Mouse (Mus musculus) hindbrain, embryonic 12.5 days (tissue): ENCODE measurements around the gene Vamp1. TPM values are rescaled to one million over a fixed set of nuclear protein-coding genes. Genes with fewer than 3 reads are reported as not detected.
"Not testable (repeated sequence)": the region's sequence is repeated elsewhere in the genome, so short reads cannot be mapped to it uniquely, and the experiment has no call there.

ENCODE experiments used
- ATAC-seq: fragments of 200-750 bp; cut with Nextera tagmentation; 2 replicates; pipeline ENCODE4 v1.8.0; 2017; ENCODE audit warnings: moderate TSS enrichment; ENCODE audit not compliant: low FRiP score
- H3K27ac ChIP-seq: fragments of 300-500 bp; sonication (generic); 2 replicates; pipeline ENCODE4 v1.5.1; 2016; ENCODE audit warnings: mild to moderate bottlenecking
- H3K27me3 ChIP-seq: fragments of 300-500 bp; sonication (generic); 2 replicates; pipeline ENCODE4 v1.6.1; 2016; ENCODE audit warnings: mild to moderate bottlenecking
- H3K36me3 ChIP-seq: fragments of 300-500 bp; sonication (generic); 2 replicates; pipeline ENCODE4 v1.6.1; 2016; ENCODE audit warnings: mild to moderate bottlenecking
- H3K4me1 ChIP-seq: fragments of 300-500 bp; sonication (generic); 2 replicates; pipeline ENCODE4 v1.6.1; 2016
- H3K4me2 ChIP-seq: fragments of 300-500 bp; sonication (generic); replicated peaks from 2 replicates; pipeline ENCODE4 v1.6.1; 2016; ENCODE audit warnings: mild to moderate bottlenecking
- H3K4me3 ChIP-seq: fragments of 300-500 bp; sonication (generic); 2 replicates; pipeline ENCODE4 v1.5.1; 2016; ENCODE audit warnings: mild to moderate bottlenecking
- H3K9ac ChIP-seq: fragments of 300-500 bp; sonication (generic); 2 replicates; pipeline ENCODE4 v1.6.1; 2016; ENCODE audit warnings: mild to moderate bottlenecking, moderate library complexity
- H3K9me3 ChIP-seq: fragments of 300-500 bp; sonication (generic); replicated peaks from 2 replicates; pipeline ENCODE4 v1.6.1; 2016; ENCODE audit warnings: mild to moderate bottlenecking
- WGBS: fragments of 180-500 bp; shearing (Covaris S2); methylation state at CpG from one replicate; pipeline ENCODE4 v1.1.7; 2016; 5-methylcytosine and 5-hydroxymethylcytosine counted together
- microRNA-seq: library from miRNA; unstranded; fragments of <30 nt; microRNA quantifications from one replicate; pipeline ENCODE4, GENCODE M21; 2017
- polyA plus RNA-seq: library from polyadenylated mRNA; unstranded; fragments of >200 nt; fragmentation: Nextera tagmentation; extraction: Ambion mirVana; gene quantifications from 2 replicates; pipeline ENCODE4 v1.2.1, GENCODE M21; 2016

Gene Vamp1
- polyA plus RNA-seq, 1 experiment from 2014 or later = 6.0 TPM

DNA sequence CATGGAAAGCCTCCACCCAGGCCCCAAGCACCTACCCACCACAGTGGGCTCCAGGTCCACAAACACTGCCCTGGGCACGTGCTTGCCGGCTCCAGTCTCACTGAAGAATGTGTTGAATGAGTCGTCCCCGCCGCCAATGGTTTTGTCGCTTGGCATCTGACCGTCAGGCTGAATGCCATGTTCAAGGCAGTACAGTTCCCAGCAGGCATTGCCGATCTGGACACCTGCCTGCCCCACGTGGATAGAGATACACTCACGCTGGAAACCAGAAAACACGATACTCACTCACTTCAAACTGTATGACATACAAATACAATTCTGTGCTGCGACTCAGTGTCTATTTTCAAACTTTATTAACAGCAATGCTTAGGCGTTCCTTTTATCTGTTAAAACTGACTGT lies 67.4 kb downstream of the Vamp1 start:
- H3K27ac ChIP-seq, H3K4me3 ChIP-seq, H3K9ac ChIP-seq, H3K9me3 ChIP-seq, H3K27me3 ChIP-seq, H3K4me1 ChIP-seq, ATAC-seq, H3K4me2 ChIP-seq, H3K36me3 ChIP-seq: not testable (repeated sequence)
- WGBS = 90% methylated on average over 13 of the region's 13 CpGs

DNA sequence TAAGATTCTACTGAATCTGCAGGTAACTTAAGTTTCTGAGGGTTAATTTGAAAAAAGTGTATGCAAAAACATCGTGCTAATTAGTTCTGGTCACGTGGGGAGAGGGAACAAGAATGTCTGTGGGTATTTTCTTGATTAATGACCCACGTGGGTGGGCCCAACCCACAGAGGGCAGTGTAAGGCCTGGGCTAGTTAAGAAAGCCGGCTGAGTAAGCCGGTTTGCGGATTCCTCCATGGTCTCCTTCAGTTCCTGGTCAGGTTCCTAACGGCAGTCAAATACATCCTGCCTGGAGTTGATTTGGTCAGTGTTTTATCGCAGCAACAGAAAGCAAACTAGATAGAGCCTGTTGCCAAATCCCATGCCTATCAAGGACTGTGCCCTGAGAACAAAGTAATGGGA lies 68.9 kb downstream of the Vamp1 start:
- Histone ChIP-seq H3K4me1 (no peaks in the 10 kb centered on the region), H3K9me3 (no peaks in the 10 kb centered on the region)

DNA sequence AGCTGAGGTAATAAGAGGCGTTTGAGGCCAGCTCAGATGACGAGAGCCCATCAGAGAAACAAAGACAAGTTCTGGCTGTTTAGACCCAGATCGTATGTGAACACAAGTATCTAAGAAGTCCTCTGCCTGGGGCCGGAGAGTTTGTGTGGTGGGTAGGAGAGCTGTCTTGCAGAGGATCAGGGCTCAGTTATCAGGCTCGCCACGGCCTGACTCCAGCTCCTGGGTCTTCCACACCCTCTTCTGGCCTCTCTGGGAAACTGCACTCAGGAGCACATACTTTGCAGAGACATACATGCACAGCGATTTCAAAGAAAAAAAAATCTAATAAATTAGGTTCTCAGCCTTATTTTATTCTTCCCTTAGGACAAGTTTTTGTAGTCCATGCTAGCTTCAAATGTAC lies 69.4 kb downstream of the Vamp1 start:
- Histone ChIP-seq H3K9ac (no peak overlapping the region), H3K27ac (no peak overlapping the region), H3K9me3 (no peaks in the 10 kb centered on the region), H3K27me3 (0 out of 2 replicates have a peak, but pooled peaks cover 5% of the 10 kb centered on the region), H3K4me3 (no peak overlapping the region), H3K4me1 (no peaks in the 10 kb centered on the region), H3K36me3 (no peaks in the 10 kb centered on the region), H3K4me2 (no peak overlapping the region)
- ATAC-seq = no peak
- WGBS = 92% methylated on average over 7 of the region's 7 CpGs

More for the DNA sequence above, 68.9 kb downstream of the Vamp1 start:
- no peak overlapping the region for H3K4me2 ChIP-seq
- ATAC-seq = no peak
- H3K27me3 ChIP-seq = 0 out of 2 replicates have a peak, but pooled peaks cover 5% of the 10 kb centered on the region
- H3K27ac ChIP-seq = no peak overlapping the region
- H3K4me3 ChIP-seq = no peak overlapping the region
- no peak overlapping the region for H3K9ac ChIP-seq
- 58% methylated on average over 8 of the region's 8 CpGs for WGBS
- no peaks in the 10 kb centered on the region for H3K36me3 ChIP-seq

DNA sequence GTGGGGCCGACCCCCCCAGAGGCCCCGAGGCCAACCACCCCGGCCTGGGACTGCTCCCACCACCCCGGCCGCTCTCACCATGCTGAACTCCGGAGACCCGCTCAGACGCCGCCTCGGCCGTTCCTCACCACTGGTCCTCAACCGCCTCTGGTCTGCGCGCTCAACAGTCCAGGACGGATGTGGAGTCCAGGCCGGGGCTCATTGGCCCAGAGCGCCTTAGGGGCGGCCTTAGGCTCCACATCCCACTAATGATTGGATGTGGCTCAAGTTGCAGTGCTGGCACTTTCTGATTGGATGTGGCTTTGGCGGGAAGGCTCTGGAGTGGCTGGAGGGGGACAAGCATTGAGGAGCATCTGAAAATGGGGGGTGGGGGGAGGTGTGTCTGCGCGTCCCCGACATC lies 70.5 kb downstream of the Vamp1 start, which contains the start of gene Tuba3a:
TSS of gene Tuba3a (minus strand) at position 153 of the 400 bp plus-strand sequence.
- no peak within 1 kb of the TSS for H3K4me2 ChIP-seq
- 0 out of 2 replicates have a peak, but pooled peaks cover 5% of the 10 kb centered on the region for H3K27me3 ChIP-seq
- H3K4me3 ChIP-seq = no peak within 1 kb of the TSS
- H3K4me1 ChIP-seq = no peaks in the 10 kb centered on the region
- no peak for ATAC-seq
- no peaks in the 10 kb centered on the region for H3K9me3 ChIP-seq
- no peak within 1 kb of the TSS for H3K9ac ChIP-seq
- no peaks in the 10 kb centered on the region for H3K36me3 ChIP-seq
- 96% methylated on average over 22 of the region's 22 CpGs for WGBS
- no peak within 1 kb of the TSS for H3K27ac ChIP-seq

DNA sequence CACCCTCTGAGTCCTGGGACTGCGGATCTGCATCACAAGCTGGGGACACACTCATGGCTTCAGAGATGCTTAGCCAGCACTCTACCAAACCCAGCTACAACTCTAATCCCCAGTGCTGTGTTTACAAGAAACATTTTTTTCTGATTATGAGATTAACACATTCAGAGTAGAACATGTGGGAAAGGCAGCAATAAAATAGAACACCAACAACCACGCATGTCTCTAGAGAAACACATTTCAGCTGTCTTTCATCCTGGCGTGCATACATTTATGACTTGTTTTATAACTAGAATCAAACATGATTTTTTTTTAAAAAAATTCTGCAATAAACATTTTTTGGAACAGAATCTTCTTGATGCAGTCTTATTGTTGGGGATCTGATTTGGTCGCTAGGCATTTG lies 71.6 kb downstream of the Vamp1 start:
- Histone ChIP-seq H3K27me3 (0 out of 2 replicates have a peak, but pooled peaks cover 5% of the 10 kb centered on the region), H3K9ac (no peak overlapping the region), H3K9me3 (no peaks in the 10 kb centered on the region), H3K4me1 (no peaks in the 10 kb centered on the region), H3K27ac (no peak overlapping the region), H3K4me2 (no peak overlapping the region), H3K36me3 (no peaks in the 10 kb centered on the region), H3K4me3 (no peak overlapping the region)
- no peak for ATAC-seq
- 91% methylated on average over 4 of the region's 4 CpGs for WGBS

DNA sequence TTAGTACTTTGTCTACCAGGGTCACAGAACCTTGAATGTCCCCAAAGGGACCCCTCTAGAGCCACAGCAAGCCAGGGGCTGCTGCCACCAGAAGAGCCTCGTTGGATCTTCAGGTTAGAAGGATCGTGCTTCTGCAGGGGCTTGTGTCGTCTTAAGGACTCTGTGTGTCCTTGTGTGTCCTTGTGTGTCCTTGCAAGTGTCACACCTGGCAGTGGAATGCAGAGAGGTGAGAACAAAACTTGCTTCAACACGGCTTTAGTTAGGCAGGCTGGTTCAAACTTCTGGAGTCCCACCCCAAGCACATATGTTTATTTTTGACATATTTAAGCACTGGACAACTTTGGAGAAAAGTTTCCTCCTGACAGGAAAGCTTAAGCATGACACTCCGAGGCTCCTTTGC lies 73.4 kb downstream of the Vamp1 start:
- Histone ChIP-seq H3K36me3 (no peaks in the 10 kb centered on the region), H3K27me3 (0 out of 2 replicates have a peak, but pooled peaks cover 5% of the 10 kb centered on the region), H3K4me1 (no peaks in the 10 kb centered on the region), H3K9ac (no peak overlapping the region), H3K4me2 (no peak overlapping the region), H3K4me3 (no peak overlapping the region), H3K9me3 (no peaks in the 10 kb centered on the region), H3K27ac (no peak overlapping the region)
- WGBS = 86% methylated on average over 5 of the region's 5 CpGs
- no peak for ATAC-seq

DNA sequence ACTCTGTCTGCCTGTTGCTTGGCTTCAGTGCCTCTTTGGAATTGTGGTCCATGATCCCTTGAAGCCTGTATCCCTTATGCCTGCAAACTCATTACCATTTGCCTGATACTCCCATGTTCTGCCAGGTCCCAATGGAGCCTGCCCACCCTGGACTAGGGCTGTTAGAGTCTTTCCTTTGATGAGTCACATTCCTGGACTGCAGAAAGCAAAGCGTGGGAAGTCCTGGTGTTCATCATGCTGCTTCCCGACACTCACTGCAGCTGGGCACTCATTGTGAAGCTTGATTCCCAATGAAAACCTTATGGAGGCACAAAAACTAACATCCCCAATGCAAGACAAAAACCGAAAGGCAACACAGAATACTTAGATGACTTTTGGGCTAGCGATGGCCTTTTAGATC lies 76.0 kb downstream of the Vamp1 start:
- 0 out of 2 replicates have a peak, but pooled peaks cover 2% of the 10 kb centered on the region for H3K27me3 ChIP-seq
- H3K9me3 ChIP-seq = no peaks in the 10 kb centered on the region
- H3K4me1 ChIP-seq = no peaks in the 10 kb centered on the region
- WGBS = 87% methylated on average over 4 of the region's 4 CpGs
- ATAC-seq = no peak
- H3K27ac ChIP-seq = no peak overlapping the region
- H3K4me2 ChIP-seq = no peak overlapping the region
- no peak overlapping the region for H3K9ac ChIP-seq
- H3K36me3 ChIP-seq = no peaks in the 10 kb centered on the region
- no peak overlapping the region for H3K4me3 ChIP-seq

DNA sequence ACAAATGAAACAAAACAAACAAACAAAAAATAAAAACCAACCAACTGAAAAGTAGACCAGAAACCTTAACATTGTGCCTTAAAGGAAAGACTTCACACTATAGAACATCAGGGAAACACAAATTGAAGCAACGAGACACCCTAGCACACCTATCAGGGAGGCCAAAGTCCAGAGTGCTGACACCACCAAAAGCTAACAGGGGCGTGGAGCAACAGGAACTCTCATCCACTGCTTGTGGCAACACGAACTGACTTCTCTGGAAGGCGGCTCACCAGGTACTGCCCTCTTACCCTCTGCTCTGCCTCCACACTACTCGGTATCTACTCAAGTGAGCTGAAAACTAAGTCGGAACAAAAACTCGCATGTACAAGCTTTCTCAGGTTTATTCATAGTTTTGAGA lies 76.9 kb downstream of the Vamp1 start:
- H3K9me3 ChIP-seq = no peaks in the 10 kb centered on the region
- no peak overlapping the region for H3K4me3 ChIP-seq
- WGBS = 94% methylated on average over 7 of the region's 7 CpGs
- H3K27me3 ChIP-seq = no peaks in the 10 kb centered on the region
- H3K27ac ChIP-seq = no peak overlapping the region
- no peak for ATAC-seq
- no peaks in the 10 kb centered on the region for H3K4me1 ChIP-seq
- H3K4me2 ChIP-seq = no peak overlapping the region
- no peaks in the 10 kb centered on the region for H3K36me3 ChIP-seq
- no peak overlapping the region for H3K9ac ChIP-seq

DNA sequence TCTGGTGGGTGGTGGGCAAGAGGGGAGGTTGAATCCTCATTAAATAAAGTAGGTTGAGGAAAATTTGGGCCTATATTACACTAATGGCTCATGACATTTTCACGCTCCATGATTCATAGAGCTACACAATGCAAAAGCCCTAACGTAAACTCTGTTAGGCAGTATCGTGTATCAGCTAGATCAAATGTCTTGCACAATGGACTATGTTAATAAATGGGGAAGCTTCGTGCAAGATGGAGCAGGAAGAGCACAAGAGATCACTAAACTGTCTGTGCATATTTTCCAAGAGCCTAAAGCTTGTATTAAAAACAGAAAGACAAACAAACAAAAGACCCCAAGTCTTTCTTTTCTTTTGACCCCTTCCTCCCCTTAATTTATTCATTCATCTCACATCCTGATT lies 78.7 kb downstream of the Vamp1 start:
- H3K9me3 ChIP-seq = no peaks in the 10 kb centered on the region
- WGBS = 83% methylated on average over 4 of the region's 4 CpGs
- no peak for ATAC-seq
- H3K36me3 ChIP-seq = no peaks in the 10 kb centered on the region
- no peak overlapping the region for H3K27ac ChIP-seq
- H3K27me3 ChIP-seq = no peaks in the 10 kb centered on the region
- H3K4me3 ChIP-seq = no peak overlapping the region
- no peaks in the 10 kb centered on the region for H3K4me1 ChIP-seq
- no peak overlapping the region for H3K4me2 ChIP-seq
- no peak overlapping the region for H3K9ac ChIP-seq

Small RNA genes lying within 50 kb of the gene (microRNA-seq; reads per million reads assigned to microRNA genes)
- 1.9 reads per million for gene Mir3098
- not detected for gene Mir8113

Other genes starting within 250 kb of the Vamp1 start
- 8.6 and 8.9 TPM in 2 replicates for gene Pianp, start 218.9 kb upstream of the Vamp1 start, polyA plus RNA-seq
- 21.6 and 22.3 TPM in 2 replicates for gene Zfp384, start 206.4 kb upstream of the Vamp1 start, polyA plus RNA-seq
- 151 and 159 TPM in 2 replicates for gene Ing4, start 175.8 kb upstream of the Vamp1 start, polyA plus RNA-seq
- gene Acrbp, start 165.9 kb upstream of the Vamp1 start, polyA plus RNA-seq = 16.0 and 18.3 TPM in 2 replicates
- gene Lpar5, start 147.6 kb upstream of the Vamp1 start, polyA plus RNA-seq = 0.33 and 0.40 TPM in 2 replicates
- gene Chd4, start 119.6 kb upstream of the Vamp1 start, polyA plus RNA-seq = 131 and 133 TPM in 2 replicates
- gene Nop2, start 83.6 kb upstream of the Vamp1 start, polyA plus RNA-seq = 48.1 and 54.2 TPM in 2 replicates
- gene Iffo1, start 70.3 kb upstream of the Vamp1 start, polyA plus RNA-seq = 19.2 and 21.3 TPM in 2 replicates
- 1,498 and 1,567 TPM in 2 replicates for gene Gapdh, start 49.1 kb upstream of the Vamp1 start, polyA plus RNA-seq
- gene Ncapd2, start 23.9 kb upstream of the Vamp1 start, polyA plus RNA-seq = 140 and 142 TPM in 2 replicates
- gene Mrpl51, start 23.8 kb upstream of the Vamp1 start, polyA plus RNA-seq = 163 and 165 TPM in 2 replicates
- gene Tapbpl, start 16.3 kb downstream of the Vamp1 start, polyA plus RNA-seq = 2.5 and 2.9 TPM in 2 replicates
- 1.6 and 1.9 TPM in 2 replicates for gene Cd27, start 21.5 kb downstream of the Vamp1 start, polyA plus RNA-seq
- 0.16 TPM in 1 of 2 replicates, not detected in the other for gene Tuba3a, start 70.5 kb downstream of the Vamp1 start, polyA plus RNA-seq
- 19.6 and 20.6 TPM in 2 replicates for gene Ltbr, start 98.3 kb downstream of the Vamp1 start, polyA plus RNA-seq
- gene Scnn1a, start 105.1 kb downstream of the Vamp1 start, polyA plus RNA-seq = 0.48 and 0.49 TPM in 2 replicates
- 29.9 and 32.6 TPM in 2 replicates for gene Tnfrsf1a, start 133.8 kb downstream of the Vamp1 start, polyA plus RNA-seq
- gene Plekhg6, start 165.2 kb downstream of the Vamp1 start, polyA plus RNA-seq = 0.18 and 0.22 TPM in 2 replicates